Mouse (Mus musculus) neural tube, embryonic 15.5 days (tissue): ENCODE results near the gene Gng7. TPM values are rescaled to one million over a fixed set of nuclear protein-coding genes. Genes with fewer than 3 reads are reported as not detected.

Source experiments
- ATAC-seq: fragments of 200-750 bp; cut with Nextera tagmentation; 2 replicates; pipeline ENCODE4 v1.8.0; 2017; ENCODE audit warnings: mild to moderate bottlenecking, moderate TSS enrichment, moderate library complexity; ENCODE audit not compliant: low FRiP score
- H3K27ac ChIP-seq: fragments of 300-500 bp; sonication (generic); replicated peaks from 2 replicates; pipeline ENCODE4 v1.5.1; 2015; ENCODE audit warnings: mild to moderate bottlenecking, inconsistent platforms
- H3K27me3 ChIP-seq: fragments of 300-500 bp; sonication (generic); replicated peaks from 2 replicates; pipeline ENCODE4 v1.6.1; 2015; ENCODE audit warnings: inconsistent platforms
- H3K36me3 ChIP-seq: fragments of 300-500 bp; sonication (generic); 2 replicates; pipeline ENCODE4 v1.6.1; 2015; ENCODE audit warnings: inconsistent platforms
- H3K4me1 ChIP-seq: fragments of 300-500 bp; sonication (generic); 2 replicates; pipeline ENCODE4 v1.6.1; 2015; ENCODE audit warnings: inconsistent platforms
- H3K4me2 ChIP-seq: fragments of 300-500 bp; sonication (generic); 2 replicates; pipeline ENCODE4 v1.6.1; 2015; ENCODE audit warnings: inconsistent platforms, mild to moderate bottlenecking, moderate library complexity
- H3K4me3 ChIP-seq: fragments of 300-500 bp; sonication (generic); replicated peaks from 2 replicates; pipeline ENCODE4 v1.5.1; 2015; ENCODE audit warnings: mild to moderate bottlenecking, inconsistent platforms
- H3K9ac ChIP-seq: fragments of 300-500 bp; sonication (generic); replicated peaks from 2 replicates; pipeline ENCODE4 v1.6.1; 2015; ENCODE audit warnings: mild to moderate bottlenecking, inconsistent platforms
- H3K9me3 ChIP-seq: fragments of 300-500 bp; sonication (generic); replicated peaks from 2 replicates; pipeline ENCODE4 v1.6.1; 2016; ENCODE audit warnings: inconsistent platforms
- WGBS: fragments of 180-500 bp; shearing (Covaris S2); methylation state at CpG from one replicate; pipeline ENCODE4 v1.1.7; 2015; ENCODE audit warnings: mixed read lengths; 5-methylcytosine and 5-hydroxymethylcytosine counted together
- polyA plus RNA-seq: library from polyadenylated mRNA; unstranded; fragments of >200 nt; fragmentation: Nextera tagmentation; extraction: Ambion mirVana; gene quantifications from 2 replicates; pipeline ENCODE4 v1.2.1, GENCODE M21; 2015

The Gng7 gene
- polyA plus RNA-seq, 1 experiment from 2014 or later = 24.9 TPM

GRCm38 (mm10) chr10:81025047-81025621, 10.4 kb upstream of the Gng7 start:
- Histone ChIP-seq H3K9ac (peak overlapping the region; percentile 71), H3K27ac (no peak overlapping the region; the same call in 1 of the 2 replicates), H3K36me3 (peaks cover 6% of the 10 kb centered on the region; the same call in 1 of the 2 replicates), H3K27me3 (peaks cover 22% of the 10 kb centered on the region; the same call in 1 of the 2 replicates), H3K9me3 (no peaks in the 10 kb centered on the region), H3K4me3 (peak overlapping the region; percentile 57), H3K4me2 (peak overlapping the region; percentile 73), H3K4me1 (peaks cover 40% of the 10 kb centered on the region)
- 2% methylated on average over 20 of the region's 43 CpGs for WGBS
- ATAC-seq = peak; percentile 67

- H3K4me2 ChIP-seq = peak overlapping the region; percentile 73
- H3K36me3 ChIP-seq = no peaks in the 10 kb centered on the region
- H3K9me3 ChIP-seq = no peaks in the 10 kb centered on the region
- peaks cover 22% of the 10 kb centered on the region; the same call in 1 of the 2 replicates for H3K27me3 ChIP-seq
- ATAC-seq = peak; percentile 19; the same call in 1 of the 2 replicates
- peak overlapping the region; percentile 57 for H3K4me3 ChIP-seq
- 80% methylated on average over 5 of the region's 5 CpGs for WGBS
- peak overlapping the region; percentile 71 for H3K9ac ChIP-seq
- H3K4me1 ChIP-seq = peaks cover 39% of the 10 kb centered on the region
- H3K27ac ChIP-seq = no peak overlapping the region
Observed at GRCm38 (mm10) chr10:81024346-81024937, 9.7 kb upstream of the Gng7 start.

GRCm38 (mm10) chr10:81022744-81023143, 8.0 kb upstream of the Gng7 start:
- H3K9ac ChIP-seq = no peak overlapping the region
- WGBS = 67% methylated on average over 8 of the region's 8 CpGs
- no peaks in the 10 kb centered on the region for H3K9me3 ChIP-seq
- no peaks in the 10 kb centered on the region for H3K36me3 ChIP-seq
- peaks cover 35% of the 10 kb centered on the region for H3K4me1 ChIP-seq
- peak overlapping the region; percentile 36; the same call in 1 of the 2 replicates for H3K4me2 ChIP-seq
- H3K27me3 ChIP-seq = peaks cover 22% of the 10 kb centered on the region; the same call in 1 of the 2 replicates
- no peak overlapping the region for H3K27ac ChIP-seq
- no peak overlapping the region for H3K4me3 ChIP-seq
- ATAC-seq = no peak

- H3K4me1 ChIP-seq = peaks cover 35% of the 10 kb centered on the region
- H3K4me2 ChIP-seq = peak overlapping the region; percentile 36
- H3K9me3 ChIP-seq = no peaks in the 10 kb centered on the region
- WGBS = 9% methylated on average over 23 of the region's 26 CpGs
- ATAC-seq = no peak
- 0 out of 2 replicates have a peak overlapping the region, but pooled peaks have one; percentile 2 for H3K4me3 ChIP-seq
- H3K9ac ChIP-seq = no peak overlapping the region
- H3K27me3 ChIP-seq = peaks cover 22% of the 10 kb centered on the region; the same call in 1 of the 2 replicates
- no peak overlapping the region for H3K27ac ChIP-seq
- H3K36me3 ChIP-seq = no peaks in the 10 kb centered on the region
Observed at GRCm38 (mm10) chr10:81021547-81022110, 6.9 kb upstream of the Gng7 start.

- H3K9ac ChIP-seq = no peak overlapping the region
- H3K27me3 ChIP-seq = peaks cover 22% of the 10 kb centered on the region; the same call in 1 of the 2 replicates
- peaks cover 34% of the 10 kb centered on the region for H3K4me1 ChIP-seq
- ATAC-seq = no peak
- H3K4me2 ChIP-seq = no peak overlapping the region
- no peak overlapping the region for H3K27ac ChIP-seq
- H3K9me3 ChIP-seq = no peaks in the 10 kb centered on the region
- WGBS = 61% methylated on average over 2 of the region's 2 CpGs
- no peak overlapping the region for H3K4me3 ChIP-seq
- no peaks in the 10 kb centered on the region for H3K36me3 ChIP-seq
Observed at GRCm38 (mm10) chr10:81020207-81020606, 5.5 kb upstream of the Gng7 start.

GRCm38 (mm10) chr10:81019687-81020086, 4.9 kb upstream of the Gng7 start:
- Histone ChIP-seq H3K36me3 (no peaks in the 10 kb centered on the region), H3K4me1 (peaks cover 34% of the 10 kb centered on the region), H3K9ac (no peak overlapping the region), H3K4me2 (no peak overlapping the region), H3K27ac (no peak overlapping the region), H3K27me3 (peaks cover 20% of the 10 kb centered on the region; the same call in 1 of the 2 replicates), H3K4me3 (no peak overlapping the region), H3K9me3 (no peaks in the 10 kb centered on the region)
- no peak for ATAC-seq
- WGBS = 81% methylated on average over 6 of the region's 6 CpGs

GRCm38 (mm10) chr10:81018326-81018725, 3.6 kb upstream of the Gng7 start:
- 38% methylated on average over 10 of the region's 10 CpGs for WGBS

GRCm38 (mm10) chr10:81016645-81017044, 1.9 kb upstream of the Gng7 start:
- ATAC-seq = no peak
- peaks cover 16% of the 10 kb centered on the region for H3K4me1 ChIP-seq
- H3K27ac ChIP-seq = no peak overlapping the region
- no peak overlapping the region for H3K9ac ChIP-seq
- H3K27me3 ChIP-seq = 0 out of 2 replicates have a peak, but pooled peaks cover 3% of the 10 kb centered on the region
- H3K4me2 ChIP-seq = no peak overlapping the region
- H3K9me3 ChIP-seq = no peaks in the 10 kb centered on the region
- no peaks in the 10 kb centered on the region for H3K36me3 ChIP-seq
- 9% methylated on average over 7 of the region's 7 CpGs for WGBS
- H3K4me3 ChIP-seq = no peak overlapping the region

More at GRCm38 (mm10) chr10:81018326-81018725, 3.6 kb upstream of the Gng7 start:
- Histone ChIP-seq H3K27ac (no peak overlapping the region), H3K36me3 (no peaks in the 10 kb centered on the region), H3K9me3 (no peaks in the 10 kb centered on the region), H3K9ac (no peak overlapping the region), H3K27me3 (0 out of 2 replicates have a peak, but pooled peaks cover 9% of the 10 kb centered on the region), H3K4me1 (peaks cover 28% of the 10 kb centered on the region), H3K4me3 (no peak overlapping the region), H3K4me2 (no peak overlapping the region)
- no peak for ATAC-seq

GRCm38 (mm10) chr10:81015666-81016065, 921 bp upstream of the Gng7 start:
- Histone ChIP-seq H3K27ac (no peak overlapping the region), H3K4me3 (no peak overlapping the region), H3K27me3 (no peaks in the 10 kb centered on the region), H3K9me3 (no peaks in the 10 kb centered on the region), H3K4me2 (peak overlapping the region; percentile 78), H3K36me3 (no peaks in the 10 kb centered on the region), H3K4me1 (peaks cover 18% of the 10 kb centered on the region), H3K9ac (no peak overlapping the region)
- ATAC-seq = no peak
- 85% methylated on average over 2 of the region's 2 CpGs for WGBS

GRCm38 (mm10) chr10:81010851-81011250, 3.9 kb downstream of the Gng7 start:
- Histone ChIP-seq H3K9ac (no peak overlapping the region), H3K9me3 (no peaks in the 10 kb centered on the region), H3K4me2 (no peak overlapping the region), H3K36me3 (no peaks in the 10 kb centered on the region), H3K4me1 (peaks cover 18% of the 10 kb centered on the region), H3K27ac (no peak overlapping the region), H3K4me3 (no peak overlapping the region), H3K27me3 (no peaks in the 10 kb centered on the region)
- WGBS = 77% methylated on average over 6 of the region's 6 CpGs
- ATAC-seq = no peak

GRCm38 (mm10) chr10:81007240-81007639, 7.5 kb downstream of the Gng7 start:
- no peaks in the 10 kb centered on the region for H3K27me3 ChIP-seq
- no peak for ATAC-seq
- H3K27ac ChIP-seq = no peak overlapping the region
- H3K4me3 ChIP-seq = no peak overlapping the region
- WGBS = 40% methylated on average over 7 of the region's 7 CpGs
- no peaks in the 10 kb centered on the region for H3K9me3 ChIP-seq
- no peaks in the 10 kb centered on the region for H3K36me3 ChIP-seq
- H3K4me1 ChIP-seq = 0 out of 2 replicates have a peak, but pooled peaks cover 2% of the 10 kb centered on the region
- H3K4me2 ChIP-seq = no peak overlapping the region
- H3K9ac ChIP-seq = no peak overlapping the region
